Mouse (Mus musculus) neural tube, embryonic 11.5 days (tissue): ENCODE data around the gene Cwc25. TPM values are rescaled to one million over a fixed set of nuclear protein-coding genes. Genes with fewer than 3 reads are reported as not detected.
"Not testable (repeated sequence)": the region's sequence is repeated elsewhere in the genome, so short reads cannot be mapped to it uniquely, and the experiment has no call there.

ENCODE experiments used
- ATAC-seq: fragments of 200-750 bp; cut with Nextera tagmentation; 2 replicates; pipeline ENCODE4 v1.8.0; 2017; ENCODE audit warnings: moderate number of reproducible peaks, mild to moderate bottlenecking, moderate TSS enrichment, moderate library complexity; ENCODE audit not compliant: insufficient read depth, low FRiP score, low TSS enrichment
- DNase-seq: peaks from one replicate; pipeline ENCODE4 v3.0.0-alpha.2; 2015; ENCODE audit warnings: low spot score
- H3K27ac ChIP-seq: fragments of 300-500 bp; sonication (generic); 2 replicates; pipeline ENCODE4 v1.5.1; 2014; ENCODE audit warnings: low read depth, mild to moderate bottlenecking, low read length
- H3K27me3 ChIP-seq: fragments of 300-500 bp; sonication (generic); 2 replicates; pipeline ENCODE4 v1.6.1; 2014; ENCODE audit warnings: mild to moderate bottlenecking, low read length, mixed read lengths; ENCODE audit not compliant: control insufficient read depth, insufficient read depth
- H3K36me3 ChIP-seq: fragments of 300-500 bp; sonication (generic); 2 replicates; pipeline ENCODE4 v1.6.1; 2014; ENCODE audit warnings: mild to moderate bottlenecking, low read length, moderate library complexity, mixed read lengths; ENCODE audit not compliant: control insufficient read depth, insufficient read depth
- H3K4me1 ChIP-seq: fragments of 300-500 bp; sonication (generic); 2 replicates; pipeline ENCODE4 v1.6.1; 2014; ENCODE audit warnings: low read length, mixed read lengths; ENCODE audit not compliant: control insufficient read depth, insufficient read depth
- H3K4me2 ChIP-seq: fragments of 300-500 bp; sonication (generic); 2 replicates; pipeline ENCODE4 v1.6.1; 2014; ENCODE audit warnings: low read depth, mild to moderate bottlenecking, moderate library complexity
- H3K4me3 ChIP-seq: fragments of 300-500 bp; sonication (generic); 2 replicates; pipeline ENCODE4 v1.5.1; 2014; ENCODE audit warnings: low read depth, low read length
- H3K9ac ChIP-seq: fragments of 300-500 bp; sonication (generic); 2 replicates; pipeline ENCODE4 v1.6.1; 2014; ENCODE audit warnings: mild to moderate bottlenecking, low read length
- H3K9me3 ChIP-seq: fragments of 300-500 bp; sonication (generic); 2 replicates; pipeline ENCODE4 v1.6.1; 2016; ENCODE audit warnings: low read length; ENCODE audit not compliant: control insufficient read depth
- WGBS: fragments of 180-500 bp; shearing (Covaris S2); extraction: QIAGEN DNeasy Blood & Tissue Kit; methylation state at CpG from one replicate; pipeline ENCODE4 v1.1.7; 2014; 5-methylcytosine and 5-hydroxymethylcytosine counted together
- polyA plus RNA-seq: library from polyadenylated mRNA; unstranded; fragments of >200 nt; fragmentation: Nextera tagmentation; extraction: Ambion mirVana; gene quantifications from 2 replicates; pipeline ENCODE4 v1.2.1, GENCODE M21; 2014

The Cwc25 gene
- polyA plus RNA-seq, 1 experiment from 2014 or later: 13.7 TPM

- Histone ChIP-seq H3K4me3 (no peak overlapping the region), H3K36me3 (no peaks in the 10 kb centered on the region), H3K27me3 (no peaks in the 10 kb centered on the region), H3K9me3 (no peaks in the 10 kb centered on the region), H3K9ac (no peak overlapping the region), H3K27ac (no peak overlapping the region), H3K4me1 (0 out of 2 replicates have a peak, but pooled peaks cover under 1% of the 10 kb centered on the region), H3K4me2 (no peak overlapping the region)
- WGBS: 82% methylated on average over 4 of the region's 4 CpGs
- no peak for ATAC-seq
- no peak for DNase-seq
Observed at GRCm38 (mm10) chr11:97737600-97737999, 28.8 kb downstream of the Cwc25 start.

- no peak for DNase-seq
- Histone ChIP-seq H3K27ac (no peak overlapping the region), H3K4me2 (no peak overlapping the region), H3K4me1 (no peaks in the 10 kb centered on the region), H3K36me3 (no peaks in the 10 kb centered on the region), H3K4me3 (no peak overlapping the region), H3K27me3 (no peaks in the 10 kb centered on the region), H3K9ac (no peak overlapping the region), H3K9me3 (no peaks in the 10 kb centered on the region)
- no peak for ATAC-seq
- 91% methylated on average over 5 of the region's 5 CpGs for WGBS
Observed at GRCm38 (mm10) chr11:97736645-97737044, 29.7 kb downstream of the Cwc25 start.

DNA sequence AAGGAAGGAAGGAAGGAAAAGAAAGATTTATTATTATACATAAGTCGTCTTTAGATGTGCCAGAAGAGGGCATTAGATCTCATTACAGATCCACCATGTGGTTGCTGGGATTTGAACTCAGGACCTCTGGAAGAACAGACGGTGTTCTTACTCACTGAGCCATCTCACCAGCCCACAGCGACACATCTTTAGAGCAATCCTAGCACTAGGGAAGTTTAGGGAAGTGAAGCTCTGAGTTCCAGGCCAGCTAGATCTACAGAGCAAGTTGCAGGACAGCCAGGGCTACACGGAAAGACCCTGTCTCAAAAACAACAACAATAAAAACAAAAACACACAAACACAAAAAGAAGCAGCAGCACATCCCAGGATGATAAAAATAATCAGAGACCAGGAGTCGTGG is 31.5 kb downstream of the Cwc25 start:
- H3K36me3 ChIP-seq, H3K27ac ChIP-seq, H3K9ac ChIP-seq, DNase-seq, H3K4me3 ChIP-seq, H3K27me3 ChIP-seq, ATAC-seq, H3K9me3 ChIP-seq, H3K4me2 ChIP-seq, H3K4me1 ChIP-seq: not testable (repeated sequence)
- WGBS: 86% methylated on average over 5 of the region's 5 CpGs

DNA sequence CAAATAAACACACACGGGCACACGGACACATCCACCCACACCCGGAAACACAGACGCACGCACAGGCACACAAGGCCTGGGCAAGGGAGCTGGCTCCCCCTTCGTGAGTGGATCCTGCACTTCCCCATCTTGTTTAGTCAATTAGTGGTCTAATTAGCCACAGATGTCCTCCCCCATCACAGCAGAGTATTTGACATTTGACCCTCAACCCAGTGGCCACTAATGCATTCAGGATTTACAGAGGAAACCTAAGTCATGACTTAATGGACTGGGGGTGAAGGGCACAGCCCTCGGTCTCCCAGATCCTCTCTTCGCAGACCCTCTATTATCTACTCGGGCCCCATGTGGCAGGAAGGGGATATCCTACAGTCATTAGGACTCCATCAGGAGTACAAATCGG is 32.7 kb downstream of the Cwc25 start:
- H3K9ac ChIP-seq: no peak overlapping the region
- peak; percentile 29 for DNase-seq
- no peaks in the 10 kb centered on the region for H3K36me3 ChIP-seq
- H3K4me3 ChIP-seq: no peak overlapping the region
- no peaks in the 10 kb centered on the region for H3K27me3 ChIP-seq
- 49% methylated on average over 10 of the region's 10 CpGs for WGBS
- H3K27ac ChIP-seq: no peak overlapping the region
- ATAC-seq: no peak
- no peaks in the 10 kb centered on the region for H3K9me3 ChIP-seq
- no peak overlapping the region for H3K4me2 ChIP-seq
- H3K4me1 ChIP-seq: no peaks in the 10 kb centered on the region

GRCm38 (mm10) chr11:97728730-97729129 is 37.6 kb downstream of the Cwc25 start:
- H3K36me3 ChIP-seq: peaks cover 12% of the 10 kb centered on the region
- no peak overlapping the region for H3K9ac ChIP-seq
- no peaks in the 10 kb centered on the region for H3K27me3 ChIP-seq
- H3K4me3 ChIP-seq: no peak overlapping the region
- no peak for DNase-seq
- no peaks in the 10 kb centered on the region; the same call in 1 of the 2 replicates for H3K4me1 ChIP-seq
- no peak overlapping the region for H3K4me2 ChIP-seq
- no peak overlapping the region for H3K27ac ChIP-seq
- WGBS: 80% methylated on average over 7 of the region's 7 CpGs
- no peak for ATAC-seq
- no peaks in the 10 kb centered on the region for H3K9me3 ChIP-seq

DNA sequence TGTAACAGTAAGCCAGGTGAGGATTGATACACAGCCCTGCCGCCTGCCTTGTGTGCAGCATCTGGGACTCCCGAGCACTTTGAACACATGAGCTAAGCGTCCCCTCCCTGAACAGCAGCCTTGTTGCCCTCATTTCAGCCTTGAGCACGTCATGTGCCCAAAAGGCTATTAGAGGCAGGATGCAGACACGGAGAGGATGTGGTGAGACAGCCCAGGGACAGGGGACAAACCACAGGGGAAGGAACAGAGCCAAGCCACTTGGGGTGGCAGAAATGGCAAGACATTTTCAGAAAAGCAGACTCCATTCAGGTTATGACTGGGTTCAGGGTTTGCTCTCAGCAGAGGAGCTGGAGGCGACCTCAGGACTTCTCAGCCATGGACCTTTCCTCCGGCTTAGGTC is 38.0 kb downstream of the Cwc25 start:
- WGBS: 84% methylated on average over 7 of the region's 7 CpGs
- ATAC-seq: no peak
- DNase-seq: no peak
- no peaks in the 10 kb centered on the region; the same call in 1 of the 2 replicates for H3K4me1 ChIP-seq
- H3K9ac ChIP-seq: no peak overlapping the region
- no peak overlapping the region for H3K4me2 ChIP-seq
- no peaks in the 10 kb centered on the region for H3K27me3 ChIP-seq
- H3K27ac ChIP-seq: no peak overlapping the region
- no peaks in the 10 kb centered on the region for H3K9me3 ChIP-seq
- peaks cover 12% of the 10 kb centered on the region for H3K36me3 ChIP-seq
- no peak overlapping the region for H3K4me3 ChIP-seq

GRCm38 (mm10) chr11:97723709-97724108 is 42.6 kb downstream of the Cwc25 start:
- Histone ChIP-seq H3K4me3 (no peak overlapping the region), H3K36me3 (peaks cover 29% of the 10 kb centered on the region), H3K9ac (no peak overlapping the region), H3K27me3 (no peaks in the 10 kb centered on the region), H3K4me1 (no peaks in the 10 kb centered on the region; the same call in 1 of the 2 replicates), H3K27ac (no peak overlapping the region), H3K9me3 (no peaks in the 10 kb centered on the region; the same call in 1 of the 2 replicates), H3K4me2 (no peak overlapping the region)
- ATAC-seq (no peak), DNase-seq (no peak)
- WGBS: 81% methylated on average over 7 of the region's 7 CpGs

DNA sequence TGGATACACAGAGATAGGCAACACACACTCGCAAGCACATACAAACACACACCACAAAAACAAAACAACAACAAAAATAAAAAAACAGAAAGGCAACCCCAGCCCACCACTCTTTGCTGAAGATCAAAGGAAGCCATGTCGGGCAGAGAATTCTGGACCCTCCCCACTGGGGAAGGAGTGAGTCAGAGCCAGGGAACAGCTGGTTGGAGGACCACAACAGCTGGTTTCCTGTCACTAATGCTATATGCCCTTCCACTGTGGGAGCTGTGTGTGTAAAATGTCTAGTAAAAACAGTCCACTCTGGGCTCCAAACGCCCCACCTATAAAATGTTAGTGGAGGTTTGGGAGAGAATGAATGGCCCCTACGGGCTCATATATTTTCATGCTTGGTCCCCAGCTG is 45.0 kb downstream of the Cwc25 start:
- 94% methylated on average over 4 of the region's 4 CpGs for WGBS
- Histone ChIP-seq H3K27me3 (no peaks in the 10 kb centered on the region), H3K36me3 (peaks cover 28% of the 10 kb centered on the region), H3K9ac (no peak overlapping the region), H3K4me2 (no peak overlapping the region), H3K4me1 (no peaks in the 10 kb centered on the region; the same call in 1 of the 2 replicates), H3K27ac (no peak overlapping the region), H3K4me3 (no peak overlapping the region), H3K9me3 (no peaks in the 10 kb centered on the region; the same call in 1 of the 2 replicates)
- DNase-seq (no peak), ATAC-seq (no peak)

DNA sequence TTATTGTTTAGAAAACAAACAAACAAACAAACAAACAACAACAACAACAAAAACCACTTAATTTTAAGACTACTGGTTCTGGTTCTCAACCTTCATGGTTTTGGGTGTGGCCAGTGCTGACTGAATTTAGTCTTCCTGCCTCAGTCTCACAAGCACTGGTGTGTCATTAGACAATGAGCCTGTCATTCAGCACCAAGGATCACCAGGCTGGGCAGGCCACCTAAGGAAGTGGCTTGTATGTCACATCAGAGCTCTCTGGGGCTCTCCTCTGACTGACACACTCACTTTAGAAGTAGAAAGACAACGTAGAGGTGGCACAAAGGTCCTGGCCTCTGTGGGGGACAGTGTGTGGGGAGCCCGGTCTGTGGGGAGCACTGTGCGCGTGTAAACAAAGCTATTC is 47.3 kb downstream of the Cwc25 start:
- no peak overlapping the region for H3K27ac ChIP-seq
- H3K9me3 ChIP-seq: no peaks in the 10 kb centered on the region; the same call in 1 of the 2 replicates
- no peak for DNase-seq
- no peaks in the 10 kb centered on the region for H3K27me3 ChIP-seq
- H3K4me3 ChIP-seq: no peak overlapping the region
- H3K9ac ChIP-seq: no peak overlapping the region
- 93% methylated on average over 4 of the region's 4 CpGs for WGBS
- H3K4me2 ChIP-seq: no peak overlapping the region
- no peaks in the 10 kb centered on the region; the same call in 1 of the 2 replicates for H3K4me1 ChIP-seq
- peaks cover 21% of the 10 kb centered on the region for H3K36me3 ChIP-seq
- ATAC-seq: no peak
